Mouse (Mus musculus) urinary bladder, adult 18-20 months (tissue): ENCODE measurements around the gene Klhl25.
"Not testable (repeated sequence)": the region's sequence is repeated elsewhere in the genome, so short reads cannot be mapped to it uniquely, and the experiment has no call there.

Source experiments
- DNase-seq, 2 experiments: peaks; one replicate each; pipeline ENCODE4 v3.0.0; 2022; ENCODE audit warnings: low spot score in 2 of 2, mixed read lengths in 2 of 2

Gene Klhl25

GRCm38 (mm10) chr7:75845936-75846335, 2.2 kb upstream of the Klhl25 start:
- DNase-seq, result no peak

- DNase-seq, result no peak
Observed at GRCm38 (mm10) chr7:75846942-75847341, 1.2 kb upstream of the Klhl25 start.

- DNase-seq, result no peak
Observed at GRCm38 (mm10) chr7:75847489-75847888, 621 bp upstream of the Klhl25 start.

- DNase-seq, result peak; percentile 17 to 41
Observed at GRCm38 (mm10) chr7:75848776-75849670, 913 bp downstream of the Klhl25 start.

GRCm38 (mm10) chr7:75850396-75850795, 2.3 kb downstream of the Klhl25 start:
- DNase-seq, result not testable (repeated sequence)

- DNase-seq, result no peak
Observed at GRCm38 (mm10) chr7:75851290-75851689, 3.2 kb downstream of the Klhl25 start.

GRCm38 (mm10) chr7:75852363-75852762, 4.3 kb downstream of the Klhl25 start:
- peak; percentile 24 to 25 for DNase-seq

- DNase-seq, result no peak
Observed at GRCm38 (mm10) chr7:75853171-75853830, 5.2 kb downstream of the Klhl25 start.

- no peak for DNase-seq
Observed at GRCm38 (mm10) chr7:75854231-75854925, 6.3 kb downstream of the Klhl25 start.

GRCm38 (mm10) chr7:75855028-75855427, 6.9 kb downstream of the Klhl25 start:
- DNase-seq, result no peak

GRCm38 (mm10) chr7:75856259-75856658, 8.1 kb downstream of the Klhl25 start:
- no peak for DNase-seq

GRCm38 (mm10) chr7:75859771-75860196, 11.7 kb downstream of the Klhl25 start:
- DNase-seq, result no peak

GRCm38 (mm10) chr7:75861638-75862426, 13.7 kb downstream of the Klhl25 start:
- not testable (repeated sequence) for DNase-seq

- not testable (repeated sequence) for DNase-seq
Observed at GRCm38 (mm10) chr7:75862427-75862781, 14.3 kb downstream of the Klhl25 start.

- DNase-seq, result not testable (repeated sequence)
Observed at GRCm38 (mm10) chr7:75863248-75863911, 15.3 kb downstream of the Klhl25 start.

GRCm38 (mm10) chr7:75865026-75865425, 16.9 kb downstream of the Klhl25 start:
- DNase-seq, result no peak

- no peak for DNase-seq
Observed at GRCm38 (mm10) chr7:75866557-75866956, 18.4 kb downstream of the Klhl25 start.

- DNase-seq, result no peak
Observed at GRCm38 (mm10) chr7:75868687-75869086, 20.6 kb downstream of the Klhl25 start.

GRCm38 (mm10) chr7:75870551-75870950, 22.4 kb downstream of the Klhl25 start:
- no peak for DNase-seq

GRCm38 (mm10) chr7:75872255-75872654, 24.1 kb downstream of the Klhl25 start:
- no peak for DNase-seq

- no peak for DNase-seq
Observed at GRCm38 (mm10) chr7:75872697-75873096, 24.6 kb downstream of the Klhl25 start.
